Mouse (Mus musculus): Measurements from ENCODE around the gene Mgat5.

Mgat5 gene

DNA sequence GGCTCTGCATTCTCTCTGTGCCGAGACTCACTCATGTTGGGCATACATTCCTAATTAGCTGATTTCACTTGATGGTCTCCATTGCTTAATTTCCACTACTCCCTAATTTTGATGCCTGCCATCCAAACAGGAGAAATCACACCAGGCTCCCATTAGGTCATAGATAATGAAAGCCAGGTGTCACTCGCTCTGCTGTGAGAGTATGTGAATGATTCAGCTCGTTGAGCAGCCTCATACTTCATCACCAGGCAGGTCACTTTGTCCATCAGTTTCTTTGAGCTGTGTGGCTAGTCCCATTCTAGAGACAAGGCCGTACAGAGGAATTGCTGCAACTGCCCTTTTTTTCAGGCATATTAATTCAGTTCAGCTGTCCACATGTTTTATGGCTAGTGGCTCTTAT, 167.3 kb downstream of the Mgat5 start:
- Histone ChIP-seq H3K36me3 (ENCODE audit: control insufficient read depth, insufficient read depth, low read length, poor library complexity, severe bottlenecking) (no peaks in the 10 kb centered on the region; the same call in 1 of the 2 replicates), H3K27me3 (ENCODE audit: control insufficient read depth, insufficient read depth, low read length, poor library complexity, severe bottlenecking) (no peaks in the 10 kb centered on the region)
- no peak for DNase-seq (ENCODE audit: low read depth, low spot score)

DNA sequence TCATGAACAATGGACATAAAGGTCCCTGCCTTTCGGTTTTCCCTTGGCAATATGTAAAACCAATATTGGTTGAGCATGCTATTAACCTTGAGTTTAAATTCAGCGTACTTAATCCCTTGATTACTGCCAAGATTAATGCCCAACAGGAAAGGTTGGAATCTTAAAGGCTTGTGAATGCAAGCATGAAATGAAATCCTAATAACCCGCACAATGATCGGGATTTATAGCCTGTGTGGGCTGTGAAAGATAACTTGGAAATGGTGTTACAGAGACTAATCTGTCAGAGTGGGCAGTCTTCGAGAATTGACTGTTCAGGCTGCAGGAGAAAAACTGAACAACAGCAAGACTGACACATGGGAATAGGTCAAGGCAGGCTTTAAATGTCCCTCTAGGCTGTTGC, 168.7 kb downstream of the Mgat5 start:
- no peak for DNase-seq (ENCODE audit: low read depth, low spot score)
- Histone ChIP-seq H3K27me3 (ENCODE audit: control insufficient read depth, insufficient read depth, low read length, poor library complexity, severe bottlenecking) (no peaks in the 10 kb centered on the region), H3K36me3 (ENCODE audit: control insufficient read depth, insufficient read depth, low read length, poor library complexity, severe bottlenecking) (no peaks in the 10 kb centered on the region; the same call in 1 of the 2 replicates)

DNA sequence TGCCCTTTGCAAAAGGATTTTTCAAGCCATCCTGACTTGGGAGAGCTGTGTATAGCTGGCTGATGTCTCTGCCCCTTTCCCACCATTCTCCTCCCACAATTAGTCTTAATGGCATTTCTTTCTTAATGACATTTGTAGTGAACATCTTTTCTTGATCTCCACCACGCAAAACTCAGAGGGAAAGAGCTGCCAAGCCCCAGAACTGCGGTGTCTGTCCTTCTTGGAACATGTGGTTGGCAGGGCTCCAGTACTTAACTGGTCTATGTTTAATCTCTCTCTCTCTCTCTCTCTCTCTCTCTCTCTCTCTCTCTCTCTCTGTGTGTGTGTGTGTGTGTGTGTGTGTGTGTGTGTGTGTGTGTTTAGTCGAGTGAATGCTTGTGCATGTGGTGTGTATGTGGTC, 169.3 kb downstream of the Mgat5 start:
- DNase-seq (ENCODE audit: low read depth, low spot score): no peak
- Histone ChIP-seq H3K36me3 (ENCODE audit: control insufficient read depth, insufficient read depth, low read length, poor library complexity, severe bottlenecking) (no peaks in the 10 kb centered on the region; the same call in 1 of the 2 replicates), H3K27me3 (ENCODE audit: control insufficient read depth, insufficient read depth, low read length, poor library complexity, severe bottlenecking) (no peaks in the 10 kb centered on the region)

DNA sequence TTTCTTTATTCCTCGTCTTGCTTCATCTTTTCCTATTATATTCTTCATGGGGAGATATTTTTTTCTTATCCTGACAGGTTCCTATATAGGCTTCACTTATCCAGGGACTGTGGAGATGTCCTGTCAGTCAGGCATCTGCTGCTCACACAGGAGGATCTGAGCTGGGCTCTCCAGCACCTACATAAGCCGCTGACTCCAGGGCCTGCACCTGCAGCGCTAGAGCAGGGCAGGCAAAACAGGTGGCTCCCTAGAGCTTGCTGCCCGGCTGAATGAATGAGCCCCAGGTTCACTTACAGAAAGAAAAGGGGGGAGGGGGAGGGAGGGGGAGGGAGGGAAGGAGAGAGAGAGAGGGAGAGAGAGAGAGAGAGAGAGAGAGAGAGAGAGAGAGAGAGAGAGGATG, 175.3 kb downstream of the Mgat5 start:
- no peaks in the 10 kb centered on the region for H3K27me3 ChIP-seq (ENCODE audit: control insufficient read depth, insufficient read depth, low read length, poor library complexity, severe bottlenecking)
- DNase-seq (ENCODE audit: low read depth, low spot score): no peak
- peaks cover 7% of the 10 kb centered on the region; the same call in 1 of the 2 replicates for H3K36me3 ChIP-seq (ENCODE audit: control insufficient read depth, insufficient read depth, low read length, poor library complexity, severe bottlenecking)

DNA sequence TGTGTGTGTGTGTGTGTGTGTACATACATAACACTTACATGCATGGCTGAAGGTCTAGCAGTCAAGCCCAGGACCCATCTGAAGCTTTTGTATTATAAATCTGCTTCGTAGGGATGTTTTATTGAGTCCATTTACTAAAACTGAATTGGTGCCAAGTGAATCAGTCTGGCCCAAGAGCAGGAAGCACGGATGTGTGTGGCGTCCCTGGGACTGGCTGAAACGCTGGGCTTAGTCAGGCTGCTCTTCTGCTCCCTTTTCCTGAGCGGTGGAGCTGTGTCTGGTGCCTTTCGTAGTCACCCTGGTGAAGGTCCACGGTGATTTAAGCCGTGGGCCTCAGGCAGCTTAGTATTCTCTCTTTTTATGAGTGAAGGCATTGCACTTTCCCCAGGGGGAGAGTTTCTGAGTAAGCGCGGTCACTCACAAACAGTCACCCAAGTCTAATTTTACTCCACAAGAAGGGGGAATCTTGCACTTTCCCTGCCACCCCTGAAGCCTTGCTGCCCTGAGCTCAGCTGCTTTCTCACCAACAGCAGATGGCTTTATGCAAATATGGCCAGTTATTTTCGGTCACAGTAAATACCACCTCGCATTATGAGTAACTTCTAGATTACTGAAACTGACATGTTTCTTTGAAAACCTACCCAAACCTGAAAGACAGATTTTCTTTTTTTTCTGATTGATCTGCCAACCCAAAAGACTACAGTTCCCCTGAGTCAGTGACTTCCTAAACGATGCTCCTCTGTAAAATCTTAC, 176.1 kb downstream of the Mgat5 start:
- DNase-seq (ENCODE audit: low read depth, low spot score): peak; percentile 33
- H3K27me3 ChIP-seq (ENCODE audit: control insufficient read depth, insufficient read depth, low read length, poor library complexity, severe bottlenecking): no peaks in the 10 kb centered on the region

DNA sequence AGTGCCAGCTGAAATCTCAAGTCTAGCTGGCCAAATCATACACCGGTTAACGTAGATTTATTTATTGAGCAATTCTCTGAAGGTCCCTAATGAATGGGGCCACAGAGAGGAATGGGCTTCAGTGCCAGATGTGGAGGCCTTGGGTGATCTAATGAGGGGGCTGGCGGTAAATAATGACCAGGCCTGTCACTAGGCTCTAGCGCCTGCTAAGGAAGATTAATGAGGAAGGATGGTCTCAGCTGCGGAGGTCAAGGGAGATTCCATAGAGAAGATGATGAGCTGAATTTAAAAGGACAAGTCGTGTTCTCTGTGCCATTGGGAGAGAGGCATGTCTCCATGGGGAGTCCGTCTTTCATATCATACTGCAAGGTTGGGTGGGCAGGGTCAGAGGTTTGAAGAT, 178.3 kb downstream of the Mgat5 start:
- peaks cover 10% of the 10 kb centered on the region for H3K36me3 ChIP-seq (ENCODE audit: control insufficient read depth, insufficient read depth, low read length, poor library complexity, severe bottlenecking)
- no peak for DNase-seq (ENCODE audit: low read depth, low spot score)
- no peaks in the 10 kb centered on the region for H3K27me3 ChIP-seq (ENCODE audit: control insufficient read depth, insufficient read depth, low read length, poor library complexity, severe bottlenecking)

More for the DNA sequence above, 176.1 kb downstream of the Mgat5 start:
- peaks cover 8% of the 10 kb centered on the region; the same call in 1 of the 2 replicates for H3K36me3 ChIP-seq (ENCODE audit: control insufficient read depth, insufficient read depth, low read length, poor library complexity, severe bottlenecking)

DNA sequence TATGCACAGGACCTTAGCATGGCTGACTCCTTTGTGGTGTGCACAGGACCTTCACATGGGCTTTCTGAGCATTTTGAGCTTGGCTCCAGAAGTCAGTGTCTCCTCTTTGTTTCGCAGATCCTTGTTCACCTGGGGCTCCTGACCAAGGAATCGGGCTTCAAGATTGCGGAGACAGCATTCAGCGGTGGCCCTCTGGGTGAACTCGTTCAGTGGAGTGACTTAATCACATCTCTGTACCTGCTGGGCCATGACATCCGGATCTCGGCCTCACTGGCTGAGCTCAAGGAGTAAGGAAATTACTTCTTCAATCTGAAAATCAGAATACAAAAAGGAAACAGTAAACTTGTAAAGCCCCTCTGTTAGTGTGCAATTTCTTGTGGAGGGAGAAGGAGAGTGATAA, 182.4 kb downstream of the Mgat5 start:
- H3K27me3 ChIP-seq (ENCODE audit: control insufficient read depth, insufficient read depth, low read length, poor library complexity, severe bottlenecking): no peaks in the 10 kb centered on the region
- DNase-seq (ENCODE audit: low read depth, low spot score): no peak

DNA sequence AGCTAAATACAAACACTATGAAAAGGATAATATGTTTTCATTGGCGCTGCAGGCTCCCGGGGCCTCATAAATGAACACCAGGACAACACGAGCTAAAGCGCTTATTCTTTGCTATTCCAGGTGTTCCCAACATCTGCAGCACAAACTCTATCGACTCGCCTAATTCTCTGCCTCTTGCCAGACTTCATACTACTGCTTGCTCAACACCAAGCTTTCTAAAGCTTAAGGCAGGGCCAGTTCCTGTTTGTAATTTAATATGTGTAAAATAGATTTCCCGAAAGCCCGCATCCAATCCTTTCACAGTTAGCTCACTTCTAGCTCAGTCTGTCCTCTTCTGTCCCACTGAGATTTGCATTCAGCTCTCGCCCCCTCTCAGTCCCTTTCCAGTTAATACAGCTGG, 182.8 kb downstream of the Mgat5 start:
- Histone ChIP-seq H3K36me3 (ENCODE audit: control insufficient read depth, insufficient read depth, low read length, poor library complexity, severe bottlenecking) (peaks cover 15% of the 10 kb centered on the region), H3K27me3 (ENCODE audit: control insufficient read depth, insufficient read depth, low read length, poor library complexity, severe bottlenecking) (no peaks in the 10 kb centered on the region)
- DNase-seq (ENCODE audit: low read depth, low spot score): no peak

More for the DNA sequence above, 182.4 kb downstream of the Mgat5 start:
- H3K36me3 ChIP-seq (ENCODE audit: control insufficient read depth, insufficient read depth, low read length, poor library complexity, severe bottlenecking): peaks cover 15% of the 10 kb centered on the region

DNA sequence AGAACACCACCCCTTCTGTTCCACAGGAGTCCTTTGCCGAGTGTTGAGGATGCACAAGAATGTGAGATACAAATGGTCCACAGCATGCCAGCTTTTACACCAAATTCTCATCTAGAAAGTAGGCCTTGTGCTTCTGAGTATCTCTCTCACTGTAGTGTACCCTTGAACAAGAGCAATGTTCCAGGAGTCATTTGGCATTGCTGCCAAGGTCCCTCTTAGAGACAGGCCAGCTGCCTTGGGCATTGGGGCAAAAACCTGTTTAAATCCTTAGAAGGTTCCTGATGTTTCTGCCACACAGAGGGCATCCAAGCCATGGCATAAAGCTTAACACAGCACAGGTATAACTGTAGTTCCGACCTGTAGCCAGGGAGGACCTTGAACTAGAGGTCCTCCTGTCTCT, 189.9 kb downstream of the Mgat5 start:
- Histone ChIP-seq H3K36me3 (ENCODE audit: control insufficient read depth, insufficient read depth, low read length, poor library complexity, severe bottlenecking) (peaks cover 2% of the 10 kb centered on the region; the same call in 1 of the 2 replicates), H3K27me3 (ENCODE audit: control insufficient read depth, insufficient read depth, low read length, poor library complexity, severe bottlenecking) (no peaks in the 10 kb centered on the region)
- DNase-seq (ENCODE audit: low read depth, low spot score): no peak

DNA sequence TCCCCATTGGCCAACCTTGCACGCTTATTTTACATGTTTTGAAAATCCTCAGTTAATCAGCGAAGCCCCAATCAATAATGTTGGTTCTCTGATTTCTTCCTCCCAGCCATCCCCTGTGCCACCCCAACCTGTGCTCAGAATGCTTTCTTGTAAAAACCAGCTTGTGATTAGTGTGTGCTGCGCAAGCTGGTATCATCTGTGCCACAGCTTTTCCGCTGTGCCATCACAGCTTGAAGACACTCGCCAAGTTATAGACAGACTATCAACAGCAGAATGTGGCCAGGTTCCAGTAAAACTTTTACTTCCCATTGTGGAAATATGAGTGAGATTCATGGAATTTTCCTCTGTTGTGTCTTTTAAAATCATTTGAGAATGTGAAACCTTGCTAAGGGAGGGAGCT, 190.9 kb downstream of the Mgat5 start:
- H3K36me3 ChIP-seq (ENCODE audit: control insufficient read depth, insufficient read depth, low read length, poor library complexity, severe bottlenecking): peaks cover 2% of the 10 kb centered on the region; the same call in 1 of the 2 replicates
- DNase-seq (ENCODE audit: low read depth, low spot score): no peak
- no peaks in the 10 kb centered on the region for H3K27me3 ChIP-seq (ENCODE audit: control insufficient read depth, insufficient read depth, low read length, poor library complexity, severe bottlenecking)

DNA sequence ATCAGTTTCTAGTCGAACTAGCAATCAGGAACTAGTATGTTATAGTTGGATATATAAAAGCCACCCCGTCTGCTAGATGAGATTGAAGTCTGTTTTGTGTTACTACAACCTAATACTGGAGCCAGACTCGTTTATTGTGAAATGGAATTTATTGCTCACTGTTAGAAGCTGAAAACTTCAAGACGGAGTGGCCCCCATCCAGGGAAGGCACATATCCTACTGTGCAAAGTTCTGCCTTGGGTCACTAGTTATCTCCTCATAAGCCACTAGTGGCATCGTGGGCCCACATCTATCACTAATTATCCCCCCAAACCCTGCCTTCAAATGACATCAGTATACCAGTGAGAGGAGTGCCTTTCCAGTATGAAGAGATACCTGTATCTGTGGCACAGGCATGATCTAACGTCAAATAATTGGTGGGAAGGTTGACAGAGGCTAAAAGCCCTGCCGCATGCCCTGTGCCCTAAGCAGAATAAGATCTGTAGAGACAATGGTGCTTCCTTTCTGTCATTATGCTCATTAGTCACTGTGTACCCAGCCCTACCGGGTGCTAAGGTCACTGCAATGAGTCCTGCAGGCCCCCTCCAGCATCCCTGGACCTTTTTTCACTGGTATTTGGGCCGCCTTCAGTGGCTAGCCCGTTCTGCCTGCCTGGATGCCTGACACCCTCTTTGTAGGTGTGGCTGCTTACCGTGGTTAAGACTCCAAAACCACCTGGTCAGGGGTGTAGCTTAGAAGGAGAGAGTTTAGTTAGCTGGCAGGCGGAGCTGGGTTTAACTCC, 191.9 kb downstream of the Mgat5 start:
- H3K27me3 ChIP-seq (ENCODE audit: control insufficient read depth, insufficient read depth, low read length, poor library complexity, severe bottlenecking): no peaks in the 10 kb centered on the region
- H3K36me3 ChIP-seq (ENCODE audit: control insufficient read depth, insufficient read depth, low read length, poor library complexity, severe bottlenecking): peaks cover 2% of the 10 kb centered on the region; the same call in 1 of the 2 replicates
- no peak for DNase-seq (ENCODE audit: low read depth, low spot score)

DNA sequence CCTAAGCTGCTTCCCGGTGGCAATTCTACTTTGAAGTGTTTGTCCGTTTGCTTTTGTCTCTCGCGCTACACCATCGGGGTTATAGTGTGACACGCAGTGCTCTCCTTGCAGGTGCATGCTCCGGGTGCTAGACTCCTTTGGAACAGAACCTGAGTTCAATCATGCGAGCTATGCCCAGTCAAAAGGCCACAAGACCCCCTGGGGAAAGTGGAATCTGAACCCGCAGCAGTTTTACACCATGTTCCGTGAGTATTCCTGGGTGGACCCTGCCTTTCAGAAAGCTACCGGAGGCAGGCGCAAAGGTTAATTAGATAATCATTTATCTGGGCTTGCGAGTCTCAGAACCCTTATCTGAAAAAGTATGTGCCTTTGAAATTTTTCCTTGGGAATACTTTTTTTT, 192.6 kb downstream of the Mgat5 start:
- Histone ChIP-seq H3K27me3 (ENCODE audit: control insufficient read depth, insufficient read depth, low read length, poor library complexity, severe bottlenecking) (no peaks in the 10 kb centered on the region), H3K36me3 (ENCODE audit: control insufficient read depth, insufficient read depth, low read length, poor library complexity, severe bottlenecking) (peaks cover 2% of the 10 kb centered on the region)
- no peak for DNase-seq (ENCODE audit: low read depth, low spot score)

DNA sequence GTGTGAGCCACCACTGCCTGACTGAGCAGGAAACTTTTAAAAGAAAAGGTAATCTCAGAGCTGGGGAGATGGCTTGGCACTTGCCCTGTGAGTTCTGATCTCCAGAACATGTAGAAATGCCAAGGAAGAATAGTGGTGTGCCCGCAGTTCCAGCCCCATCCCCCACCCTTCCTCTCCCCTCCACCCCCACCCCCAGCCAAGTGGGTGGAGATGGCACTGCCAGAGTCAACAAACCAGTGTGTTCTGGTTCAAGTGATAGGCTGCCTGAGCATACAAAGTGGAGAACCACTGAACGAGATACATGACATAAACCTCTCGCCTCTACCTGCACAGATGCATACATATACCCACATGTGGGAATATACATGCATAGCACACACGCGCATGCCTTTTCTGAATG, 193.4 kb downstream of the Mgat5 start:
- Histone ChIP-seq H3K36me3 (ENCODE audit: control insufficient read depth, insufficient read depth, low read length, poor library complexity, severe bottlenecking) (peaks cover 2% of the 10 kb centered on the region), H3K27me3 (ENCODE audit: control insufficient read depth, insufficient read depth, low read length, poor library complexity, severe bottlenecking) (no peaks in the 10 kb centered on the region)
- DNase-seq (ENCODE audit: low read depth, low spot score): no peak

DNA sequence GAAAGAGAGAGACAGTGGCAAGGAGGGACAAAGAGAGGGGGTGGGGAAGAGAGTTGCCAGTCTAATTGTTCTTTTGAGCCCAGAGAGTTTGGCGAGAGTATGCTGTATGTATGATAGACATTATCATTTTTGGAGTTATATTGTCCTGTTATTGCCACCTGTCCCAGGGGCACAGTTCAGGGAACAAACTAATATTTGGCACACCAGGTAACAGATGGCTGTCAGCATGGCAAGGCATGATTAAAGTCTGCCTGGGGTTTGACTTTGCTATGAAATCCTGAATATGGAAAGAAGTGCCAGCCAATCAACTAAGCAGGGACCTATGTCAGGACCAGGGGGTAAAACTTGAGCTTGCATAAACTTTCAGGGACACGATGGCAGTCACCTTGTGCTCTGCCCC, 195.4 kb downstream of the Mgat5 start:
- H3K27me3 ChIP-seq (ENCODE audit: control insufficient read depth, insufficient read depth, low read length, poor library complexity, severe bottlenecking): no peaks in the 10 kb centered on the region
- DNase-seq (ENCODE audit: low read depth, low spot score): no peak
- peaks cover 3% of the 10 kb centered on the region for H3K36me3 ChIP-seq (ENCODE audit: control insufficient read depth, insufficient read depth, low read length, poor library complexity, severe bottlenecking)

DNA sequence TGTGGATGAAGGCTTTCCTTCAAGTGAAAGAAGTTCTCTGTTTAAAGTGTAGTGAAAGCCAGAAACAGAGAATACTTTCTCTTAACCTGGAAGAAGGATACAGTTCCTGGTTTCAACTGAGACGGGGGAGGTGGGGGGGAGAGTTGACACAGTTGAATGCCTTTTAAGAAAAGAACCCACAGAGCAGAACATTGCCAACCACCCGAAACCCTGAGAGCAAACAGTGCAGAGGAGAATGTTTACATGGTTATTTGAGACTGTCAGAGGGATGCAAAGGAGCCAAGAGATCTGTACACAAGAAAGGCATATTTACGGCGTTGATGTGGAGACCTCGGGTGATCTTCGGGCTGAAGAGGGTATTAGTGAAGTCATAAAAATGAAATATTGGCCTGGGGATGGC, 195.9 kb downstream of the Mgat5 start:
- DNase-seq (ENCODE audit: low read depth, low spot score): no peak
- no peaks in the 10 kb centered on the region for H3K27me3 ChIP-seq (ENCODE audit: control insufficient read depth, insufficient read depth, low read length, poor library complexity, severe bottlenecking)
- H3K36me3 ChIP-seq (ENCODE audit: control insufficient read depth, insufficient read depth, low read length, poor library complexity, severe bottlenecking): peaks cover 3% of the 10 kb centered on the region
